Mouse (Mus musculus): ENCODE measurements at regions not wholly inside any gene's neighbourhood (a gene's known extent, or its start where the extent isn't known, plus 50 kb on each side); places are given as distances from the start of the nearest gene placed in this dataset.
"Not testable (repeated sequence)": the region's sequence is repeated elsewhere in the genome, so short reads cannot be mapped to it uniquely, and the experiment has no call there.

DNA sequence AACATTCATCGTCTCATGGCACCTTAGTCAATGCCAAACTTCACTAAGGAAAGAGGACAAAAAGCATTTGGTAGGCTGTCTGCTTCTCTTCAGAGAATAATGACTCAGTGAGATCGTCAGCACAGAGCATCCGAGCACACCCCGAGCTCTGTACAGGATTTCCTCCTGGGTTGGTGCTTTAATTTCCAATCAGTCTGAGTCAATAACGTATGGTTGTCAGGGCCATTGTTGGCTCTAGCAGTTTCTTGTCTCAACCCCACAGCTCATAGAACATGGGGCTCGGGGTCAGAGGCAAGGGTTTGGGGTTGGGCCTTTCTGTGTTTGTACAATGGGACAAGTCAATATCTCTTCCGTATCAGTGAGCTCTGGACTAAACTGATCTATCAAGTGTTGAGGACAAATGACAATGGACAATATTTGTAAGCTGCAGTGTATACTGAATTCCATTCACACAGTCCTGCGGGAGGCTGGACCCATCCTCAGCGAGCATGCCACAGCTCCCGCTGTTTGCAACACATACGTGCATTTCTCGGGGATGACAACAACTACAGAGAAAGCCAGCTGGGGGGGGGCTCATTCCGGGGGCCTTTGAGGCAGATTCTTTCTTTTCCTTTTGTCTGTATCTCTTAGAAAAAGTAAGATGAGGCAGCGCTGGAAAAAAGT, 116.8 kb upstream of the Cdk6 start:
- TF ChIP-seq CTCF (IDR thresholded peaks at IDR 0.05; ENCODE audit: borderline replicate concordance, insufficient read depth, low read depth, low read length); POLR2A (IDR thresholded peaks at IDR 0.05; ENCODE audit: borderline replicate concordance, insufficient read depth, low read length): not testable (repeated sequence)
